Mouse (Mus musculus): Measurements from ENCODE around the gene Gm11111. TPM values are rescaled to one million over a fixed set of nuclear protein-coding genes. Genes with fewer than 3 reads are reported as not detected.

The Gm11111 gene
- polyA plus RNA-seq, 1 experiment = not detected

GRCm38 (mm10) chr5:98550285-98550684, 2.2 kb upstream of the Gm11111 start:
- H3K36me3 ChIP-seq (ENCODE audit: control insufficient read depth, insufficient read depth, low read length) = no peaks in the 10 kb centered on the region
- 0 out of 2 replicates have a peak, but pooled peaks cover 2% of the 10 kb centered on the region for H3K4me1 ChIP-seq (ENCODE audit: control insufficient read depth, insufficient read depth, low read length)
- WGBS = 32% methylated on average over 5 of the region's 5 CpGs
- no peaks in the 10 kb centered on the region; the same call in 1 of the 2 replicates for H3K27me3 ChIP-seq (replicated peaks; ENCODE audit: control insufficient read depth, insufficient read depth, low read length)
- DNase-seq = no peak
- no peak overlapping the region for H3K27ac ChIP-seq (ENCODE audit: insufficient read depth, low read depth, low read length)
- no peak overlapping the region for H3K4me3 ChIP-seq (ENCODE audit: insufficient read depth, low read depth, low read length)
- TF ChIP-seq CTCF (conservative IDR thresholded peaks at IDR 0.05; ENCODE audit: insufficient read depth, insufficient read length, low read depth, low read length) (no peak), POLR2A (IDR thresholded peaks at IDR 0.05; ENCODE audit: low read depth, low read length) (no peak)

GRCm38 (mm10) chr5:98550873-98551272, 1.6 kb upstream of the Gm11111 start:
- no peaks in the 10 kb centered on the region for H3K36me3 ChIP-seq (ENCODE audit: control insufficient read depth, insufficient read depth, low read length)
- H3K27ac ChIP-seq (ENCODE audit: insufficient read depth, low read depth, low read length) = no peak overlapping the region
- no peaks in the 10 kb centered on the region; the same call in 1 of the 2 replicates for H3K27me3 ChIP-seq (replicated peaks; ENCODE audit: control insufficient read depth, insufficient read depth, low read length)
- TF ChIP-seq POLR2A (IDR thresholded peaks at IDR 0.05; ENCODE audit: low read depth, low read length) (no peak), CTCF (conservative IDR thresholded peaks at IDR 0.05; ENCODE audit: insufficient read depth, insufficient read length, low read depth, low read length) (no peak)
- no peak for DNase-seq
- H3K4me1 ChIP-seq (ENCODE audit: control insufficient read depth, insufficient read depth, low read length) = 0 out of 2 replicates have a peak, but pooled peaks cover 2% of the 10 kb centered on the region
- 96% methylated on average over 1 of the region's 1 CpGs for WGBS
- H3K4me3 ChIP-seq (ENCODE audit: insufficient read depth, low read depth, low read length) = no peak overlapping the region

- Histone ChIP-seq H3K27ac (ENCODE audit: insufficient read depth, low read depth, low read length) (no peak overlapping the region), H3K4me1 (ENCODE audit: control insufficient read depth, insufficient read depth, low read length) (0 out of 2 replicates have a peak, but pooled peaks cover 2% of the 10 kb centered on the region), H3K4me3 (ENCODE audit: insufficient read depth, low read depth, low read length) (no peak overlapping the region), H3K27me3 (replicated peaks; ENCODE audit: control insufficient read depth, insufficient read depth, low read length) (no peaks in the 10 kb centered on the region; the same call in 1 of the 2 replicates), H3K36me3 (ENCODE audit: control insufficient read depth, insufficient read depth, low read length) (no peaks in the 10 kb centered on the region)
- TF ChIP-seq POLR2A (IDR thresholded peaks at IDR 0.05; ENCODE audit: low read depth, low read length) (no peak), CTCF (conservative IDR thresholded peaks at IDR 0.05; ENCODE audit: insufficient read depth, insufficient read length, low read depth, low read length) (no peak)
- DNase-seq = no peak
- WGBS = 75% methylated on average over 7 of the region's 7 CpGs
These were observed 511 bp downstream of the Gm11111 start for GRCm38 (mm10) chr5:98552811-98553601.

- TF ChIP-seq CTCF (conservative IDR thresholded peaks at IDR 0.05; ENCODE audit: insufficient read depth, insufficient read length, low read depth, low read length) = no peak
- no peak for TF ChIP-seq POLR2A (IDR thresholded peaks at IDR 0.05; ENCODE audit: low read depth, low read length)
- 47% methylated on average over 4 of the region's 4 CpGs for WGBS
- H3K27me3 ChIP-seq (replicated peaks; ENCODE audit: control insufficient read depth, insufficient read depth, low read length) = no peaks in the 10 kb centered on the region
- no peaks in the 10 kb centered on the region for H3K4me1 ChIP-seq (ENCODE audit: control insufficient read depth, insufficient read depth, low read length)
- peak; percentile 56 for DNase-seq
- H3K36me3 ChIP-seq (ENCODE audit: control insufficient read depth, insufficient read depth, low read length) = no peaks in the 10 kb centered on the region
- H3K27ac ChIP-seq (ENCODE audit: insufficient read depth, low read depth, low read length) = no peak overlapping the region
- no peak overlapping the region for H3K4me3 ChIP-seq (ENCODE audit: insufficient read depth, low read depth, low read length)
These were observed 8.8 kb downstream of the Gm11111 start for GRCm38 (mm10) chr5:98561301-98561700.

GRCm38 (mm10) chr5:98562806-98563205, 10.3 kb downstream of the Gm11111 start:
- 67% methylated on average over 9 of the region's 9 CpGs for WGBS
- no peaks in the 10 kb centered on the region for H3K4me1 ChIP-seq (ENCODE audit: control insufficient read depth, insufficient read depth, low read length)
- TF ChIP-seq POLR2A (IDR thresholded peaks at IDR 0.05; ENCODE audit: low read depth, low read length) (no peak), CTCF (conservative IDR thresholded peaks at IDR 0.05; ENCODE audit: insufficient read depth, insufficient read length, low read depth, low read length) (no peak)
- no peak for DNase-seq
- H3K27me3 ChIP-seq (replicated peaks; ENCODE audit: control insufficient read depth, insufficient read depth, low read length) = no peaks in the 10 kb centered on the region
- no peaks in the 10 kb centered on the region for H3K36me3 ChIP-seq (ENCODE audit: control insufficient read depth, insufficient read depth, low read length)
- H3K4me3 ChIP-seq (ENCODE audit: insufficient read depth, low read depth, low read length) = no peak overlapping the region
- no peak overlapping the region for H3K27ac ChIP-seq (ENCODE audit: insufficient read depth, low read depth, low read length)

- DNase-seq = no peak
- Histone ChIP-seq H3K36me3 (ENCODE audit: control insufficient read depth, insufficient read depth, low read length) (no peaks in the 10 kb centered on the region), H3K27me3 (replicated peaks; ENCODE audit: control insufficient read depth, insufficient read depth, low read length) (no peaks in the 10 kb centered on the region), H3K27ac (ENCODE audit: insufficient read depth, low read depth, low read length) (no peak overlapping the region), H3K4me1 (ENCODE audit: control insufficient read depth, insufficient read depth, low read length) (no peaks in the 10 kb centered on the region), H3K4me3 (ENCODE audit: insufficient read depth, low read depth, low read length) (no peak overlapping the region)
- TF ChIP-seq POLR2A (IDR thresholded peaks at IDR 0.05; ENCODE audit: low read depth, low read length) (no peak), CTCF (conservative IDR thresholded peaks at IDR 0.05; ENCODE audit: insufficient read depth, insufficient read length, low read depth, low read length) (no peak)
- WGBS = 54% methylated on average over 9 of the region's 9 CpGs
These were observed 11.3 kb downstream of the Gm11111 start for GRCm38 (mm10) chr5:98563801-98564200.

DNA sequence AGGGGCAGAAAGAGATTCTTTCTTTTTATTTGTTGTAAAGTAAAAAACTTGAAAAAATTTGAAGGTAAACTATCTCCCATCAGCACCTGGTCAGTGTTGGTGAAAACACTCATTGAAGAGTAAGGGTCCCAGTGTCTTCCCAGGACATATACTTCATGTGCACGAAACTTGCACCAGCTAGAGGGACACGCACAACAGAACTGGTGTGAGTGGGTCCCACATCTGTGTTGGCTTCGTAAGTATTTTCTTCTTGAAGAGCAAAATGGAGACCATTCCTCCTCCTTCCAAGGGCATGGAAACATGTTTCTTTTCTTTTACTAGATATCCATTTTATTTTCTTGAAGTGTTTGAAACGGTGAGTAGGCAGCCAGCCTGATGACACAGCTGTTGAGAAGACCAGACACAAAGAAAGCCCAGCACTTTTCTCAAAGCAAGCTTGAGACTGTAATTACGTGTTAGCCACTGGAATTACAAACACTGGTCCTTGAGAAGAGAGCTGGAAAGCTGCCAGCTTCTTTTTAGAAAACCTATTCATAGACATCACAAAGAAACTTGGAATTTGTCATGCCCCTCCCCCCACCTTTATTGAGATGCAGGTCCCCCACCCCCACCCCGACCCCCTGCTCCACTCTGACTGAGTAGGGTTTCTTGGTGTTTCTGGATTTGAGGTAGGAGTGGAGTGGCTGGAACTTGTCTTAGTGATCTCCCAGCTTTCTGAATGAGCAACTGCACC, 14.1 kb downstream of the Gm11111 start:
- TF ChIP-seq POLR2A (IDR thresholded peaks at IDR 0.05; ENCODE audit: low read depth, low read length) (no peak), CTCF (conservative IDR thresholded peaks at IDR 0.05; ENCODE audit: insufficient read depth, insufficient read length, low read depth, low read length) (no peak)
- DNase-seq = no peak
- WGBS = 68% methylated on average over 6 of the region's 6 CpGs
- Histone ChIP-seq H3K36me3 (ENCODE audit: control insufficient read depth, insufficient read depth, low read length) (no peaks in the 10 kb centered on the region), H3K27ac (ENCODE audit: insufficient read depth, low read depth, low read length) (no peak overlapping the region), H3K4me1 (ENCODE audit: control insufficient read depth, insufficient read depth, low read length) (no peaks in the 10 kb centered on the region), H3K27me3 (replicated peaks; ENCODE audit: control insufficient read depth, insufficient read depth, low read length) (no peaks in the 10 kb centered on the region), H3K4me3 (ENCODE audit: insufficient read depth, low read depth, low read length) (no peak overlapping the region)
